Mouse (Mus musculus): ENCODE measurements around the gene Osbp. TPM values are rescaled to one million over a fixed set of nuclear protein-coding genes. Genes with fewer than 3 reads are reported as not detected.

The Osbp gene
- polyA plus RNA-seq (2012) = 11.0 and 11.2 TPM in 2 replicates

DNA sequence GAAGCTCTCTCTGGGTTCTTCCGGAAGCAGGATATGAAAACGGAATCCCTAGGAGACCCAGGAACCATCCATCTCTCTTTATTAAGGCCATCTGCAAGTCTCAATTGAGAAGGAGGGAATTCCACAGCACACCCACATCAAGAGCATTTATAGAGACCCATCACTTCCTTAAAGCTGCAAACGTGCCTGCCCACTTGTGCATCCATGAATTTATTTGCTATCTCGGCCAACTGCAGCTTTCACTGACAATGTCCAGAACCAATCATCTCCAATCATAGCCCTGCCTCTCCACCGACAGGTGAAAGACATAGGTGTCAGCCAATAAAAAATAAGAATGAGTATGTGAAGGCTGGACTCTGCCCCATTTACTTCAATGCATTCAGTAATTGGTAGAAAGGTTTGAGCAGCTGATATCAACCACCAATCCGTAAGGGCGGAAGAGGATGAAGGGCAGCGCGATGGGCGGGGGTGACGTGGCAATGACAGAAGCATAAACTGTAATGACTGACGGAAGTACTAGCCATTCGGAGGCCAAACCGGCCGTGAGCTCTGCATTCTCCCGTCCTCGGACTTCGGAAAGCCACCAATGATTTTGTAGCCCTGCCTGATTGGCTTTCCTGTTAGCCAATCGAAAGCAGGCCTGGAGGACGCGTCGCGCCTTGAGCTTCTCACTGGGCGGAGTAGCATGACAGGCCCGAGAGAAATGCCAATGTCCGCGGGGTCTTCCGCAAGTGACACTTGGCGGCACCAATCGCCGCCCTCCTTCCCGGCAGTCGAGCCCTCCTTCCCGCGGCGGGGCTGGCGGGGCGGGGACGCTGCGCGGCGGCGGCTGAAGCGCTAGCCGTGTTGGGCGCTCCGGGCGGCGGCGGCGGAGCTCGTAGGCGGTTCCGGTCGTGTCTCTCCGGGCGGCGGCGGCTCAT lies at the start of gene Osbp:
Osbp (plus strand) TSS at position 919 of the 920 bp plus-strand sequence.

DNA sequence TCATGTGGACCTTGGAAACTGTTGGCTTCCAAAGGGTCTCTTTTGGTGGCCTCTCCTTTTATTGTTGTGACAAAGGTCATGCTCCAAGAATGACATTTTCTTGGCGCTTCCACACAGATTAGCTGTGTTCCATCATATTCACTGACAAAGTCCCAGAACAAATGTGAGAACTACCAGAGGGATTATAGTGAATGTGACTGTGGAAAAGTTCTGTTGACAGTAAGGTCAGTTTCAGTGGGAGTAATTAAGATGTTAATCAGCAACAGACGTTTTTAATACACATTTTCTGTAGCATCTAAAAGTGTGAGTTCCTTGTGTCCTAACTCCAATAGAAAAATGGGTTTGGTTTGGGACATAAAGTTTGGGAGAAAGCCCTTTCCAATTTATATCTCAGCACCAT lies 75.5 kb downstream of the Osbp start, which contains the start of gene Olfr1423:
Olfr1423 (minus strand) TSS at position 101 of the 400 bp plus-strand sequence.

Other genes starting within 250 kb of the Osbp start
- not detected in 2 replicates for gene Gif, start 218.4 kb upstream of the Osbp start, polyA plus RNA-seq (2012)
- gene Mrpl16, start 195.6 kb upstream of the Osbp start, polyA plus RNA-seq (2012) = 19.4 and 19.9 TPM in 2 replicates
- 8.1 and 15.3 TPM in 2 replicates for gene Stx3, start 146.5 kb upstream of the Osbp start, polyA plus RNA-seq (2012)
- gene Olfr1417, start 126.7 kb upstream of the Osbp start, polyA plus RNA-seq (2012) = not detected in 2 replicates
- not detected in 2 replicates for gene Olfr1418, start 104.9 kb upstream of the Osbp start, polyA plus RNA-seq (2012)
- gene Olfr1419, start 90.8 kb upstream of the Osbp start, polyA plus RNA-seq (2012) = not detected in 2 replicates
- not detected in 2 replicates for gene Olfr1420, start 79.4 kb upstream of the Osbp start, polyA plus RNA-seq (2012)
- gene Patl1, start 53.5 kb upstream of the Osbp start, polyA plus RNA-seq (2012) = 11.8 and 12.1 TPM in 2 replicates
- gene Olfr1423, start 75.4 kb downstream of the Osbp start, polyA plus RNA-seq (2012) = not detected in 2 replicates
- gene Olfr1424, start 96.7 kb downstream of the Osbp start, polyA plus RNA-seq (2012) = not detected in 2 replicates
- not detected in 2 replicates for gene Olfr1425, start 111.8 kb downstream of the Osbp start, polyA plus RNA-seq (2012)
- gene Olfr1426, start 126.1 kb downstream of the Osbp start, polyA plus RNA-seq (2012) = not detected in 2 replicates
- gene Olfr1427, start 137.4 kb downstream of the Osbp start, polyA plus RNA-seq (2012) = 0.03 TPM in 1 of 2 replicates, not detected in the other
- gene Olfr1428, start 150.0 kb downstream of the Osbp start, polyA plus RNA-seq (2012) = not detected in 2 replicates
- gene Olfr76, start 157.3 kb downstream of the Osbp start, polyA plus RNA-seq (2012) = not detected in 2 replicates
- not detected in 2 replicates for gene Olfr1555-ps1, start 204.2 kb downstream of the Osbp start, polyA plus RNA-seq (2012)
- not detected in 2 replicates for gene Olfr1431, start 234.7 kb downstream of the Osbp start, polyA plus RNA-seq (2012)